7 mouse cellular contexts compared by ENCODE assay signal in genomic region chr8:93810028-93810858, GRCm38 (mm10). TPM values are rescaled to one million over a fixed set of nuclear protein-coding genes. Genes with fewer than 3 reads are reported as not detected.
A peak's percentile ranks its signal among the peaks of the same experiment; 100 is the strongest.
DNase-seq lines count a peak whose midpoint lies in the region; ATAC-seq lines count a peak whose summit lies in the region.

No protein-coding gene starts in this region.

- peak; percentile 94 for ATAC-seq in intestine, embryonic 15.5 days
- peak; percentile 85 for ATAC-seq in midbrain, embryonic 12.5 days (ENCODE audit: low FRiP score, low read depth)

- H3K9me3 ChIP-seq in intestine, embryonic 15.5 days, result no peaks in the 10 kb centered on the region
- no peaks in the 10 kb centered on the region for H3K9me3 ChIP-seq in midbrain, embryonic 12.5 days

- no peaks in the 10 kb centered on the region for H3K36me3 ChIP-seq in intestine, embryonic 15.5 days
- H3K36me3 ChIP-seq in midbrain, embryonic 12.5 days, result no peaks in the 10 kb centered on the region

- under 1% methylated on average over 50 of the region's 116 CpGs for WGBS in intestine, embryonic 15.5 days
- WGBS in midbrain, embryonic 12.5 days, result under 1% methylated on average over 32 of the region's 116 CpGs

- peaks cover 17% of the 10 kb centered on the region for H3K4me1 ChIP-seq in intestine, embryonic 15.5 days (replicated peaks)
- peaks cover 28% of the 10 kb centered on the region for H3K4me1 ChIP-seq in midbrain, embryonic 12.5 days

- peak; percentile 92 for DNase-seq in adrenal gland, postnatal 14 days
- peak; percentile 91 for DNase-seq in embryo, embryonic 10.5 days (ENCODE audit: low spot score)
- DNase-seq in gastrocnemius, postnatal 36 days, result peak; percentile 62 to 84
- DNase-seq in left cerebral cortex, postnatal 36 days (ENCODE audit: low spot score in 2 of 2), result peak; percentile 83 to 92
- DNase-seq in spleen, postnatal 10 days (ENCODE audit: low spot score in 2 of 2), result peak; percentile 14 to 64

- H3K27me3 ChIP-seq in intestine, embryonic 15.5 days (replicated peaks), result peaks cover 28% of the 10 kb centered on the region
- H3K27me3 ChIP-seq in midbrain, embryonic 12.5 days, result 0 out of 2 replicates have a peak, but pooled peaks cover 6% of the 10 kb centered on the region

- peak overlapping the region; percentile 65 for H3K4me3 ChIP-seq in intestine, embryonic 15.5 days (replicated peaks)
- H3K4me3 ChIP-seq in midbrain, embryonic 12.5 days, result peak overlapping the region; percentile 62

- H3K4me2 ChIP-seq in intestine, embryonic 15.5 days (replicated peaks), result peak overlapping the region; percentile 90
- peak overlapping the region; percentile 70 for H3K4me2 ChIP-seq in midbrain, embryonic 12.5 days (replicated peaks)

- intact Hi-C loops in gastrocnemius, postnatal 36 days (cut with DNase I), result loop anchor here (5.0 to 10.0 kb wide), 2 partner anchors 95 to 148 kb away; no protein-coding TSS in a partner anchor
- intact Hi-C loops in left cerebral cortex, postnatal 36 days (cut with DNase I), result loop anchor here (2.0 to 5.0 kb wide), 3 partner anchors 123 to 238 kb away; no protein-coding TSS in a partner anchor

- peak overlapping the region; percentile 67 for H3K27ac ChIP-seq in intestine, embryonic 15.5 days
- H3K27ac ChIP-seq in midbrain, embryonic 12.5 days (replicated peaks), result peak overlapping the region; percentile 95

- peak overlapping the region; percentile 59 for H3K9ac ChIP-seq in intestine, embryonic 15.5 days
- H3K9ac ChIP-seq in midbrain, embryonic 12.5 days (replicated peaks), result peak overlapping the region; percentile 90

RNA-seq across cellular contexts. Expression of gene Gnao1, which starts 0.5 kb away (rescaled TPM):
- total RNA-seq in adrenal gland, postnatal 14 days (2021), result 39.3 and 44.6 TPM in 2 replicates
- total RNA-seq in gastrocnemius, postnatal 36 days (2021), result 1 to 10 TPM; 7.0 to 9.8 TPM
- polyA plus RNA-seq in intestine, embryonic 15.5 days (2015; fragmentation: Nextera tagmentation; extraction: Ambion mirVana), result 13.8 TPM in 2 replicates
- total RNA-seq in left cerebral cortex, postnatal 36 days (2021), result 100 to 1,000 TPM; 735 to 741 TPM
- 77.6 and 86.0 TPM in 2 replicates for polyA plus RNA-seq in midbrain, embryonic 12.5 days (2016; fragmentation: Nextera tagmentation; extraction: Ambion mirVana)

Comparison
In these comparisons a context has a peak if more than half of its experiments do, and no peak if none do; other contexts are left out.
1. Peak in every context shown above with its lines: DNase-seq, ATAC-seq, H3K4me3 ChIP-seq and H3K27ac ChIP-seq.
2. DNase-seq: peak in every context shown above with its lines; median percentile 92 in adrenal gland, postnatal 14 days; 91 in embryo, embryonic 10.5 days; 88 in left cerebral cortex, postnatal 36 days; 73 in gastrocnemius, postnatal 36 days; 39 in spleen, postnatal 10 days.
3. RNA of gene Gnao1, which starts 0.5 kb away (total RNA-seq): 735 to 741 TPM in left cerebral cortex, postnatal 36 days; 39.3 to 44.6 TPM in adrenal gland, postnatal 14 days and 7.0 to 9.8 TPM in gastrocnemius, postnatal 36 days; every median in the first group is over 10 times any median in the second.